Mouse (Mus musculus) erythroid progenitor cell, adult 5-6 weeks (primary cell): ENCODE measurements around the gene Mthfd1l. TPM values are rescaled to one million over a fixed set of nuclear protein-coding genes. Genes with fewer than 3 reads are reported as not detected.
"Not testable (repeated sequence)": the region's sequence is repeated elsewhere in the genome, so short reads cannot be mapped to it uniquely, and the experiment has no call there.

Experiments used
- ATAC-seq: replicated peaks from 2 replicates; pipeline ENCODE4 v1.8.0; 2016; ENCODE audit warnings: moderate number of reproducible peaks, mild to moderate bottlenecking, moderate TSS enrichment, inconsistent platforms; ENCODE audit not compliant: poor library complexity, low FRiP score, severe bottlenecking
- total RNA-seq, 2 experiments: library from RNA; stranded (forward) in 1 of 2; stranded (reverse) in 1 of 2; fragments of 150-400 nt in 1 of 2; fragments of 186-747, 209-891 nt in 1 of 2; gene quantifications; 2 replicates each; pipeline versions ENCODE4 v1.2.3 to v1.2.4; 2015 to 2017; ENCODE audit warnings: low replicate concordance in 2 of 2

Gene Mthfd1l
- total RNA-seq, 2 experiments from 2014 or later, result 9.6 to 55.7 TPM

DNA sequence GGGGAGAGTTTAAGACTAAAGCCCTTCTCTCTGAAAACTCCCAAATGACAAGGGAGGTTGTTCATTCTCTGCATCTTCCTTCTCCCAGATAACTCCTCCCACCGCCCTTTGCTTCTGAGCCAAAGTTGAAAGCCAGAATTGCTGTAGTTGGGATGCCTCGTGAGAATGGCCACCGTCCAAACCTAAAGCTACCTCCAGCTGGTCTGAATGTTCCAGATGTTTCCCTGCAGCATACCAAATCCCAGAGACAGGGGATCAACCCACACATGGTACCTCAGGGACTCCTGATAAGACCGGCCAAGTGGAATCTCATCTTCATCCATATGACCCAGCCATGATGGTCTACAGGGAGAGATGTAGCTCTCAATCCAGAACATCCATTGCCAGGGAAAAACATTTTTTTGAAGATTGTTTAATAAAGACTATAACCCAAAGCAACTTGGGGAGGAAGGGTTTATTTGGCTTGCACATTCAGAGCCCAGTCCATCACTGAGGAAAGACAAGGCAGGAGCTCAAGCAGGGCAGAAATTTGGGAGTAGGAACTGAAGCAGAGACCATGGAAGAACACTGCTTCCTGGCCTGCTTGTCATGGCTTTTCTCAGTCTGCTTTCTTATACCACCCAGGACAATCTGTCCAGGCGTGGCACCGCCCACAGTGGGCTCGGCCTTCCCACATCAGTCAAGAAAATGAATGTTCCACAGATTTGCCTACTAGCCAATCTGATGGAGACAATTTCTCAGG, 206.3 kb downstream of the Mthfd1l start:
- no peak for ATAC-seq

DNA sequence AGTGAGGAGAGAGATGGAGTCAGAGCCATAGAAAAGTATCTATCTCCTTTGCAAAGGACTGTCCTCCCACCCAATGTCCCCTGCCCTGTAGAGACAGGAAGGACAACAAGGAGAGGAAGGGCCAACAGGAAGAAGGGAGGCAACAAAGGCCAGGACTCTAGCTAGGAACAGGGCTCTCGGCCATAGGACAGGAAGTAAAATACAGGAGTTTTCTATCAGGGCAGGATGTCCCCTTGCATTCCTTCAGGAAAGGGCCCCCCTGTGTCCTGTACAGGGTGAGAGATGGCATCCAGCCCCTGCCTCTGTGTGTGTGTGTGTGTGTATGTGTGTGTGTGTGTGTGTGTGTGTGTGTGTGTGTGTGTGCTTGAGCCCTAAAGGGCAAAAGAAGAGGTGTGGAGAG, 209.0 kb downstream of the Mthfd1l start:
- no peak for ATAC-seq

DNA sequence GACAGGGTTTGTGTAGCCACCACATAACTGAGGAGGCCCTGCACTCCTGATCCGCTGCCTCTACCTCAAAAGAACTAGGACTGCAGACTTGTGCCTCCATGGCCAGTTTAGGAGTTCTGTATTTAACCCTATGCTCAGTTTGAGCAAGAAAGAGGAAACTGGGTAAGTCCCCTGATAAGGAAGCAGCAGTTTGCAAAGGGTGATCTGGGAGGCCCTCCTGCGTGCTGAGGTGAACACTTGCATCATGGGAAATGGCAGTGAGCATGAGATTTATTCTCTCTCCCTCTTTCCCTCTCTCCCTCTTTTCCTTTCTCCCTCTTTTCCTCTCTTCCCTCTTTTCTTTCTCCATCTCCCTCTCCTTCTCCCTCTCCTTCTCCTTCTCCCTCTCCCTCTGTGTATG, 209.5 kb downstream of the Mthfd1l start:
- no peak for ATAC-seq

DNA sequence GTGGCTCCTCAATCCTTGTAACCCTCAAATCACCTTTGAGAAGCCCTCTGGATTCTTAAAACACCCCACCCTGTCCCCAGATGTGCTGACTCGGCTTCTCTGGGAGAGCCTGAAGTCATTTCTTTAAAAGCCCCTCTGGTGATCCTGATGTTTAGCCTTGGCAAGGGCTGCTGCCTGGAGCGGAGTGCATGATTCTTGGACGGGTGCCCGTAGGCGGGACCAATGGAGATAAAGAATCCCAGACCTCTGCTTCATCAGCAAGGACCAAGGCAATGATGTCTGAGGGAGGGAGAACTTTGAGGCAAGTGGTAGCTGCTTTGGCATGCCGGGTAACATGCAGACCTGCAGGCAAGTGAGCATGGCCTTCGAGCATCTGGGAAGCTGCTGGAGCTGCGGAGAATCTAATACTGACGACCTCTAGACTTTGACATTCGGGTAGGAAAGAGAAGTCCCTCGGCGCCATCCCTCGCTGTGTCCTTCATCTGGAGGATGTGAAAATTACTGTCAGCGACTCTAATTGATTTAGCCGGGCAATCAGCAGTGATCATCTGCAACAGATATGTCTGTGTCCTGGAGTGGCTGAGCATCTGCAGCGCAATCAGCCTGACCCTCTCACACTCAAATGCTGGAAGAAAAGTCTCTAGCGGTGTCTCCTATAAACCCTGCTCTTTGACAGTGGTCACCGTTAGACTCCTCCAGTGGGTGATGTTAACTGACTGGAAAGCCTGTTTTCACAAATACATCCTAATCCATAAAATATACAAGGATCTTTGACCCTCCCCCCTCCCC, 215.9 kb downstream of the Mthfd1l start:
- no peak for ATAC-seq

DNA sequence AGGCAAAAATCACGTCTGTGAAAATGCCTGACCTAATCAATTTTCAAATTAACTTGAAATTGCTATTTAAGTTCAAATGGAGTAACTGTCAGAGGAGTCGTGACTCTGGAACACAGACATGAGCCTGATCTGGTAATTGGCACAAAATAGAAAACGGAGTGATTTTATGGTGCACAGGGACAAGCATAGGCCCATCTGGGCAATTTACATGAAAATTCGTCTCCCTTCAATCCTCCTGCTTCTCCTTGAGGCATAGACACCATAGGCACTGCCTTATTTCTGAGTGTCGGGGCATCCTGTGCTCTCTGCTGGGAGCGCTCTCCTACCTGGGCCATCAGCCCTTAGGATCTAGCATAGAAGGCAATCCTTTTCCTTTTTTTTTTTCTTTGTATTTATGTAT, 216.5 kb downstream of the Mthfd1l start:
- no peak for ATAC-seq

DNA sequence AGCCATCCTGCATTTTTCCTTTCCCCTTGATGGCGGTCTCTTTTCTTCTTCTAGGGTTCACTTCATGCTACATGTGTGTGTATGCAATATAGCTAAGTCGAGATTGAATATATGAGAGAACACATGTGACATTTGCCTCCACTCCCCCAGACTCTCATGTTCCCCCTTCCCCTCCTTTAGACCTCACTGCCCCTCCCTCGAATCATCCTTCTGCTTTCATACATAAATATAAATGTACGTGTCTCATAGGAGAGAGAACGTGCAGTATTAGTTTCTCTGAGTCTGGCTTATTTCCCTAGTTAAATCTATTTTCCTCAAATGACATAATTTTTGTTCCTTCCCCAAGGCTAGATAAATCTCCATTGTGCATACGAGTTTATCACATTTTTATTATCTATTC, 226.1 kb downstream of the Mthfd1l start:
- no peak for ATAC-seq

DNA sequence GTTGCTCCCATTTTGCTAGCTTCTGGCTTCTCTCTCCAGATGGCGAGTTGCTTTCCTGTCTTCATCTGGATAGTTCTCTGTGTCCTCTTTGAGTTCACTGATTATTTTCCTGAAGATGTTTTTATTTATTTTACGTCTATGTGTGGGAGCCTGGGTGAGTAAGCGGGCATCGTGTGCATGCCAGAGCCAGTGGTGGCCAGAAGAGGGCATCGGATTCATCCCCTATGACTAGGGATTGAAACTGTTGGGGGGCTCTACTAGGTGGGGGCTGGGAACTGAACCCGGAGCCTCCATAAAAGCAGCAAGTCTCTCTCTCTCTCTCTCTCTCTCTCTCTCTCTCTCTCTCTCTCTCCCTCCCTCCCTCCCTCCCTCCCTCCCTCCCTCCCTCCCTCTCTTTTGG, 227.0 kb downstream of the Mthfd1l start:
- no peak for ATAC-seq

DNA sequence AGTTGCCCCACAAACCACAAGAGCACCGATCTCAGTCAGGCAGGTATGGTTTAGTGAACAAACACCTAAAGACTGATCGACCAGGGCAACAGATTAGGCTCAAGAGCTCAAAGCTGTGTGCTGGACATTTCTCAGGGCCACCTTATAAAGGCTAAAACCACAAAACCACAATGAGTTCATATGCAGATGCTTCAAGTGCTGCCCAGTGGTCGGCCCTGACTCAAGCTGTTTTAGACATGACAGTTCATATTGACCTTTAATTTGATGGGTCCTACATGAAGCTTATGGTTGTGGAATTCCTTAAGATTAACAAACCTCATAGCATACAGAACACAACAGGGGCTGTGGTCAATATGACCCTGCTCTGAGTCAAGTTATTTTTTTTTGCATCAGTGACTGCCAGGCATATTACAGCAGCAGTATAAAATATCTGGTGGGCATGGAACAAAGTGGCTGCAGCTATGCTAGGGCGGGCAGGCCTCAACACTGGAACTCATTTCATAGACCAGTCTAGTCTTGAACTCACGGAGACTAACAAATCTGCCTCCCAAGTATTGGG, 227.7 kb downstream of the Mthfd1l start:
- no peak for ATAC-seq

DNA sequence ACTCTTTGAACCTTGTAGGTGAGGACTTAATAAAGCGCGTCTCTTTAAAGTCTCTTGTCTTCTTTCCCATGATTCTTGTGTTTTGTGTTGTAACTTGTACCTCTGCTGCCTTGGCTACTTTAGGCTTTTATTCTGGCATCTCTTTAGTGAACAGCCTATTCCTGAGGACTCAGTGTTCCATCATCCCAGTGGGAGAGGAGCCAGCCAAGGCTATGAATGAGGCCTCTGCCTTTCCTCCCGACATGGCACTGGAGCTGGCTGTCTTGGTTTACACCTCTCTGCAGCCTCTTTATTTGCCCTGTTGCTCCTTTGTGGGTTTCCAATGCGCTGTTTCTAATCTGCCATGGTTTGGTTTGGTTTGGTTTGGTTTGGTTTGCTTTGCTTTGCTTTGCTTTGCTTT, 228.2 kb downstream of the Mthfd1l start:
- no peak for ATAC-seq

DNA sequence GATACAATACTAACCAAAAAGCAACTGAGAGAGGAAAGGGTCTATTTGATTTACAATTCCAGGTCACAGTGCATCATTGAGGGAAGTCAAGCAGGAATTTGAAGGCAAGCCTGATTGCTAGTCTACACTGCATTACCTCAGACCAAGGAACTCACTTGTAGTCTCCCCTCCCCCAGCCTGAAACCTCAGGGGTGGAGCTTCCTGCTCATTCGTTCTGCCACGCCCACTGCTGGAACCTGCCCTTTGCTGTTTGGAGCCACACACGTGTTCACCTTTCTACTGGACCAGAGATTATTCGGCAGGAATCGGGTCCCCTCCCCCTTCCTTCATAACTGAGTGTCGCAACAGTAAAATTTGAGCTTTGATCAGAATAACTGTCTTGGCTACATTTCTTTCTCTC, 230.7 kb downstream of the Mthfd1l start:
- not testable (repeated sequence) for ATAC-seq

DNA sequence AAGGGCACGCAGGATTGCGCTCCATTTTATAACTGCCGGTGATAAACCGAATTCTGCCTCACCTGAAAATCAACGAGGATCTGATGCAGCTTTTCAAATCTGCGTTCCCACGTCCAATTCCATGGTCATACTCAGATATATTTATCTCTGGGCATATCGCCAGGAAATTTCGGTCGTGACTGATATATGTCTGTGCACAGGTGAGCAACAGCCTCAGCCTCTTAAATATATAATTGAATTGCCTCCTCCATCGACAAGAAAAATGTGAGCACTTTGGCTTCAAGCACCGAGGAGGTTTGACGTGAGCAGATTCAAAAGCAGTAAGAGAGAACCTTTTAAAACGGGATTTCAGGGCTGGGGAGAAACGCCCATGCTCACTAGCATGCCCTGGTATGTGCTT, 236.1 kb downstream of the Mthfd1l start:
- no peak for ATAC-seq

DNA sequence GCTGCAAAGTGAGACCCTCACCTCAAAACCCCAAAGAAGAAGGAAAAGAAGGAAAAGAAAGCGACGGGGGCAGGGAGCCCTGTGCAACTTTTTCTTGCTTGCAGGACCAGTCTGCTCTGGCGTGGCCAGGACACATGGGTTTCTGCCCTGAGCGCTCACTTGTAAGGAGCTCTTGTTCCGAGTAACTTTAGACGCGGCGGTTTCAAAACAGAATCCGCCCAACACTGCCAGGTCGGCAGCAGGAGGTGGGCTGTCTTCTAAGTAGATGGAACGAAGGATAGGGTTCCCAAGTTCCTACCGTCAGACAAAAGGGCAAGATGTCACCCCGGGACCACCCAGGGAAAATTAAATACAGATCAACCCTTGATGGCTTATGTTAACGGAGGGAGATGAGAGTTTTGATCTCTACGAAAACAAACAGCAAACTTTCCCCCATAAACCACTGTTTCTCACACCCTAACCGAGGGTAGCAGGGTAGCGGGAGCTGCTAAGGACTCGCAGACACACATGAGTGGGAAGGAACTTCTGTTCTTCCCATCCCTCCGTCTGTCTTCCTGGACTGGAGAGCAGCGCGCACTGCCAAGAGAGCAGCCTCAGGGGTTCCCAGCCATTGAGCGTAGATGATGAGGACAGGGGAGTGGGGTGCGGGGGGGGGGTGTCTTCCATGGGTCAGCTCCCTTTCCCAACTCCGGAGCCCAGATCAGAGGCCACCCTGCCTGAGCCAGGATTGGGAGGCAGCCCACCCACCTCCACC, 237.6 kb downstream of the Mthfd1l start:
- ATAC-seq, result no peak

DNA sequence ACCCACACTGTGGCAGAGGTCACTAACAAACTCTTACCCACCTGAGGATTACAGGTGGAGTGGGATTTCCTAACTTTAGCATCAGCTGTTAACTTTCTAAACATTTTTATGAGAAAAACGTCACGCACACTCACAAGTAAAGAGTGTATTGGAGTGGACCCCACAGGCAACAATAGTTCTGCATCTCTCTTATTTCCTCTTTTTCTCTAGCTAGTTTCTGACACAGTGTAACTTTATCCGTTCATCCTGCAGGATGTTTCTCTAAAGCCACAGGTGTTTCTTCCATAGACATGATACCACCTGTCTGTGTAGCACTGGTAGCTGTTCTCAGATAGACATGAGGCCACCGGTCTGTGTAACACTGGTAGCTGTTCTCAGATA, 238.1 kb downstream of the Mthfd1l start:
- ATAC-seq, result no peak

Other genes with a start within 250 kb of the Mthfd1l start
- 0.72 and 2.5 TPM in 2 replicates for gene Plekhg1, start 232.8 kb upstream of the Mthfd1l start, total RNA-seq (2015; ENCODE audit: low replicate concordance)
- gene Plekhg1, start 232.8 kb upstream of the Mthfd1l start, total RNA-seq (2017; ENCODE audit: low replicate concordance), result 0.51 TPM in 1 of 2 replicates, not detected in the other